Mouse (Mus musculus) stomach, embryonic 16.5 days (tissue): ENCODE measurements around the gene Ripor3. TPM values are rescaled to one million over a fixed set of nuclear protein-coding genes. Genes with fewer than 3 reads are reported as not detected.

Experiments used
- ATAC-seq: fragments of 200-750 bp; cut with Nextera tagmentation; 2 replicates; pipeline ENCODE4 v1.8.0; 2017; ENCODE audit warnings: moderate number of reproducible peaks, moderate TSS enrichment; ENCODE audit not compliant: insufficient read depth, low FRiP score
- H3K27ac ChIP-seq: fragments of 300-500 bp; sonication (generic); 2 replicates; pipeline ENCODE4 v1.5.1; 2014; ENCODE audit warnings: low read length
- H3K27me3 ChIP-seq: fragments of 300-500 bp; sonication (generic); 2 replicates; pipeline ENCODE4 v1.6.1; 2014; ENCODE audit warnings: low read length, control low read depth, mixed read lengths; ENCODE audit not compliant: control insufficient read depth, insufficient read depth
- H3K36me3 ChIP-seq: fragments of 300-500 bp; sonication (generic); 2 replicates; pipeline ENCODE4 v1.6.1; 2014; ENCODE audit warnings: low read length; ENCODE audit not compliant: control insufficient read depth, insufficient read depth
- H3K4me1 ChIP-seq: fragments of 300-500 bp; sonication (generic); 2 replicates; pipeline ENCODE4 v1.6.1; 2014; ENCODE audit warnings: low read length, control low read depth, mixed read lengths; ENCODE audit not compliant: control insufficient read depth, insufficient read depth
- H3K4me2 ChIP-seq: fragments of 300-500 bp; sonication (generic); 2 replicates; pipeline ENCODE4 v1.6.1; 2014; ENCODE audit warnings: low read depth, low read length, mixed read lengths
- H3K4me3 ChIP-seq: fragments of 300-500 bp; sonication (generic); replicated peaks from 2 replicates; pipeline ENCODE4 v1.5.1; 2014; ENCODE audit warnings: mild to moderate bottlenecking, low read length
- H3K9ac ChIP-seq: fragments of 300-500 bp; sonication (generic); 2 replicates; pipeline ENCODE4 v1.6.1; 2014; ENCODE audit warnings: low read length
- H3K9me3 ChIP-seq: fragments of 300-500 bp; sonication (generic); replicated peaks from 2 replicates; pipeline ENCODE4 v1.6.1; 2016; ENCODE audit warnings: low read length, control low read depth; ENCODE audit not compliant: control insufficient read depth
- WGBS: fragments of 180-500 bp; shearing (Covaris S2); extraction: QIAGEN DNeasy Blood & Tissue Kit; methylation state at CpG from one replicate; pipeline ENCODE4 v1.1.7; 2014; 5-methylcytosine and 5-hydroxymethylcytosine counted together
- polyA plus RNA-seq: library from polyadenylated mRNA; unstranded; fragments of >200 nt; fragmentation: Nextera tagmentation; extraction: Ambion mirVana; gene quantifications from 2 replicates; pipeline ENCODE4 v1.2.1, GENCODE M21; 2015

Gene Ripor3
- polyA plus RNA-seq, 1 experiment from 2014 or later: 3.5 TPM

DNA sequence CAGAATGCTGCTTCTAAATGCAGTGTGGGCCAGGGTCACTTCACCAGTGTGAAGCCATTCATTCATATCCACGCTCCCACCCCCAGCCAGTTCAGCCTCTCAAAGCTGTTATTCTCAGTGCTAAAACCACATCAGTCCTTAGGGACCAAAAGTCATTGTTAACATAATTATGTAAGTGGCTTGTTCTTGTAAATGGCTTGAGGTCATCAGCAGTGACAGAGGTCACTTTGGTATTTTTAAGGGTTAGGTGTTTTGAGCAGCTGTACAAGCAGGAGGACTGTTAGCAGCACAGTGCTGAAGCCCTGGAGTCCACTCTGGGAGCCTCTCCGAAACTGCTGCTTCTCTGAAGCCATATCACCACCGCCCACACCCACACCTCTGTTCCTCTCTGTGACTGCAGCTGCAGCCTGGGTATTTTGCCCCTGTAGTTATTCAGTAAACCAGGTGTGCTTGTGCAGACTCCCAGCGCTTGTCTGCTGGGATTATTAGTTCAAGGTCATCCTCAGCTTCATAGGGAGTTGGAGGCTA is 51.0 kb downstream of the Ripor3 start:
- WGBS: 56% methylated on average over 4 of the region's 4 CpGs
- H3K4me2 ChIP-seq: no peak overlapping the region

DNA sequence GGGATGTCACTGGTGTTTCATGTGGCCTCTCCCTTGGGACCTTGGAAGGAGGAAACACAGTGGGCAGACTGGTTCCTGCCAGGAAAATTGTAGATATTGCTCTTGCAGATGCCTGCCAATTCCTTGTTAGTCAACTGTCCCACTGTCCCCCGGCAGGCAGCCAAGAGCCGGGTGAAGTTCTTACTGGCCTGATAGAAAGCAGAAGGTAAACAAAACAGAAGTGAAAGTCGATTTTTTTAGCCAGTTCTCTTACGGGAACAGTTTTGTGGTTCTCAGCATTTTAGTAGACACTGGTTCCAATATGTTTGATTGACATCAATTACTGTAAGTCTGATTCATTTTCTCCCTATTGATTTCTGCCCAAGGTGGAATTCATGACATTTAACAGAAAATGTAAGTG is 51.6 kb downstream of the Ripor3 start:
- Histone ChIP-seq H3K4me3 (no peak overlapping the region), H3K4me1 (peaks cover 22% of the 10 kb centered on the region)
- 13% methylated on average over 4 of the region's 4 CpGs for WGBS

More for the DNA sequence above, 51.0 kb downstream of the Ripor3 start:
- Histone ChIP-seq H3K4me1 (peaks cover 22% of the 10 kb centered on the region), H3K4me3 (no peak overlapping the region), H3K27ac (0 out of 2 replicates have a peak overlapping the region, but pooled peaks have one; percentile 5), H3K9me3 (no peaks in the 10 kb centered on the region), H3K9ac (0 out of 2 replicates have a peak overlapping the region, but pooled peaks have one; percentile 1), H3K36me3 (no peaks in the 10 kb centered on the region), H3K27me3 (no peaks in the 10 kb centered on the region)
- no peak for ATAC-seq

DNA sequence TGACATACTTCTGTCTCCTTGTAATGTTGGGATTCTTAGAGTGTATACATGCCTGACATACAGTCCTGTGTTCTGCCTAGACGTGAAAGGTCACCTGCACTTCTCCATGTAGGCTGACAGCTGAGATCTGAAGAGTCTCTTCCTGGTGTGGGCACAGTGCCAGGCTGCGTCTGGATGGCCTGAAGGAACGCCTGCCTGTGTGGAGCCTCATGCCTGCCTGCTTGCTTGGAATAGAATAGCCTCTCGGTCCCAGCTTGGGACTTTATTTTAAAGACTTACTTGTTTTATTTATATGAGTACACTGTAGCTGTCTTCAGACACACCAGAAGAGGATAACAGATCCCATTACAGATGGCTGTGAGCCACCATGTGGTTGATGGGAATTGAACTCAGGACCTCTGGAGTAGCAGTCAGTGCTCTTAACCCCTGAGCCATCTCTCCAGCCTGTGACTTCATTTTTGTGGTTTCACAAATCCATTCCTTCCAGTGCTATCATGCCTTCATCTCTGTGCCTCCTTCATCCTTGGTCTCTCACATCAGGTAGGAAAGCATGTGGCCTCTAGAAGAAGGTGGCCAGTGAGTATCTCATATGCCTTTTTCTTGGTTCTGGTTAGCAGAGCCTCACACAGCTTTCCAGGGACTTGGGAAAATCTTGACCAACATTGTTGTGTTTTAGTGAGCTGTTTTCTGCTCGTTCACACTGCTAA is 52.2 kb downstream of the Ripor3 start:
- Histone ChIP-seq H3K36me3 (no peaks in the 10 kb centered on the region), H3K27me3 (no peaks in the 10 kb centered on the region), H3K4me2 (peak overlapping the region; percentile 7; the same call in 1 of the 2 replicates), H3K27ac (peak overlapping the region; percentile 80), H3K9me3 (no peaks in the 10 kb centered on the region), H3K9ac (no peak overlapping the region), H3K4me3 (no peak overlapping the region), H3K4me1 (peaks cover 22% of the 10 kb centered on the region)
- no peak for ATAC-seq
- WGBS: 41% methylated on average over 5 of the region's 5 CpGs

More for the DNA sequence above, 51.6 kb downstream of the Ripor3 start:
- Histone ChIP-seq H3K9me3 (no peaks in the 10 kb centered on the region), H3K4me2 (peak overlapping the region; percentile 7; the same call in 1 of the 2 replicates), H3K27me3 (no peaks in the 10 kb centered on the region), H3K9ac (0 out of 2 replicates have a peak overlapping the region, but pooled peaks have one; percentile 1), H3K36me3 (no peaks in the 10 kb centered on the region), H3K27ac (peak overlapping the region; percentile 80)
- ATAC-seq: no peak

DNA sequence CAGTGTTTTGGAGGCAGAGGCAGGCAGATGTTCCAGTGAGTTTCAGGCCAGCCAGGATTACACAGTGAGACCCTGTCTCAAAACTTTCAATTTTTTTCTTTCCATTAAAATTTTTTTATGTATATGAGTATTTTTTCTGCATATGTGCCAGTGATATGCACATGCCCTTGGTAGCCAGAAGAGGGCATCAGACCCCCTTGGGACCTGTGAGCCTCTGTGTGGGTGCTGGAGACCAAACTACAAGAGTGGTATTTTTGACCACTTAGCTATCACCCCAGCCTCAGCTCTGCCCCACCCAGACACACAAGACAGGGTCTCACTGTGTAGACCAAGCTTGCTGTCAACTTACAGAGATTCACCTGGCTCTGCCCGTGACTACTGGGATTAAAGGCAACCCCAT is 52.9 kb downstream of the Ripor3 start:
- Histone ChIP-seq H3K9me3 (no peaks in the 10 kb centered on the region), H3K4me3 (no peak overlapping the region), H3K4me2 (no peak overlapping the region), H3K36me3 (no peaks in the 10 kb centered on the region), H3K27ac (no peak overlapping the region), H3K4me1 (peaks cover 22% of the 10 kb centered on the region), H3K27me3 (no peaks in the 10 kb centered on the region), H3K9ac (no peak overlapping the region)
- ATAC-seq: no peak
- WGBS: 88% methylated on average over 1 of the region's 1 CpGs

DNA sequence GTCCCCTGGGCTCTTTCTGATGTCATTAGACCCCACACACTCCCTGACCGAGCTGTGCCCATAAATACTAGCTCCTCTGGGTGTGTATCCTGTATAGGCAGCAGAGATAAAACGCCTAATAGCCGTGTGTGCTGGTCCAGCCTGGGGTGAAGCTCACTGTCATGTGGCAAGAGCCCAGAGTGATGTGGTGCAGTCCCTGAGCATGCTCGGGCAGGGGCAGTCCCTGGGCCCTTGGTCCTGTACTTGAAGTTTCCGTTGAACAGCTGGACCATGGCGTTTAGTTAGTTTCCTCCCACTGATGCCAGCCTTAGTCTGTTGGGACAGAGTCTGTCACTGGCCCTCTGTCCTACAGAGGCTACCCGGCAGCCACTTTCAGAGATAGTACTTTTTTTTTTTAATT is 55.5 kb downstream of the Ripor3 start:
- Histone ChIP-seq H3K36me3 (no peaks in the 10 kb centered on the region), H3K4me3 (no peak overlapping the region), H3K9ac (no peak overlapping the region), H3K27ac (no peak overlapping the region), H3K4me1 (peaks cover 33% of the 10 kb centered on the region), H3K27me3 (no peaks in the 10 kb centered on the region), H3K4me2 (no peak overlapping the region), H3K9me3 (no peaks in the 10 kb centered on the region)
- WGBS: 84% methylated on average over 7 of the region's 7 CpGs
- ATAC-seq: no peak

DNA sequence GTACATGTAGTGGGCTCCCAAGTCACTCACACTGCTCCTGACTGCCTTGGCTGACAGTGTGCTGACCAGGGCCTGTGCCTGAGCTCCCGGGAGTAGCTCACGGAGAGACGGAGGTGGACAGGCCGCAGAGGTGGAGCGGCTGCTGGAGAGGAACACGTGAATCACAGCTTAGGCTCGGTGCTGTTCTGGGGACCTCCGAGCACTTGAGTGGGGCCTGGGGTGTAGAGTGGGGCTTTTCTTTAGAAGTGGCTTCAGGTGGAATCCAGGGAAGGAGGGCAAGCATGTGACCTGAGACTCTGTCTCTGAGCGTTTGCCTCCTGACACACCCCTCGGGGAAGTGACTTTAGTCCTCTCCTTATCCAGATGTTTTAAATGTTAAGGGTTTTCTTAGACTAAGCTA is 56.6 kb downstream of the Ripor3 start:
- Histone ChIP-seq H3K27me3 (no peaks in the 10 kb centered on the region), H3K4me3 (no peak overlapping the region), H3K27ac (no peak overlapping the region), H3K9me3 (no peaks in the 10 kb centered on the region), H3K4me2 (no peak overlapping the region), H3K9ac (no peak overlapping the region), H3K4me1 (peaks cover 34% of the 10 kb centered on the region), H3K36me3 (no peaks in the 10 kb centered on the region)
- no peak for ATAC-seq
- WGBS: 74% methylated on average over 10 of the region's 10 CpGs

DNA sequence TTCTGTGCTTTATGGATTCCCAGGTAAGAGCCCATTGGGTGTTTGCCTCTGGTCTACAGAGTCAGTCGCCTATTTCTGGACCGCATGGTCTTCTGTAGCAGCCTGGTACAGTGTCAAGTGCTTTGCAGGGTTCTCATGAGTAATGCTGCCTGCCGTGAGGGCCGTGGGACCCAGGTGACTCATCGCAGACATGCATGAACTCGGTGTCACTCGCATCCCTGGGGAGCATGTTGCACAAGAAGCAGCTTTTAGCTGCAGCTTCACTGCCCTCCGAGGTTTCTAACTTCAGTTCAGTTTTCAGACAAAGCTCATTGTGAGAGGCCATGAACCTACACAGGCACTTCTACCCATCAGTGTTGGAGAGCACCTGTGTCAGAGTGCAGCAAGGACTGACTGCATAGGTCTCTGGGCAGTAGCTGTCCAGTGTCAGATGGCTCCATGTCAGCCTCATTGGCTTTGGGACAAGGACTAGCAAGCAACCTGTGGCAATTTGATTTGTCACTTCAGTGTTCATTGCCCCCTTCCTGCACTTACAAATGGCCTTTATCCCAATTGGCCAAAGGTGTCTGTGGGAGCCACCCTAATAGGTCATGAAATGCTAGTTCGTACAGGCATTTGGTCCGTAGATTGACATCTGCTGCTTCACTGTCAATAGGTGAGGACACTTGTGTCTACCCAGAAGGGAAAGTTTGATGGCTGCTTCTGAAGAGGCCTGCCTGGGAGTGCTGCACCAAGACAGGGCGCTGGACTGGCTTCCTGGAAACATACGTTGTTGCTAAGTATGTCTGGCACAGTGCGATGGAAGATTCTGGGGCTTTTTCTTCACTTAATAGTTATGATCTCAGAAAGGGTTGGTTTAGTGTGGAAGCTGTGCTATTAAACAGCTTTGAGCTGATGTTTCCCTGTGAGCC is 58.9 kb downstream of the Ripor3 start:
- H3K9me3 ChIP-seq: no peaks in the 10 kb centered on the region
- peaks cover 42% of the 10 kb centered on the region for H3K4me1 ChIP-seq
- peak overlapping the region; percentile 54 for H3K27ac ChIP-seq
- ATAC-seq: no peak
- no peaks in the 10 kb centered on the region for H3K36me3 ChIP-seq
- no peak overlapping the region for H3K9ac ChIP-seq
- H3K4me3 ChIP-seq: no peak overlapping the region
- no peaks in the 10 kb centered on the region for H3K27me3 ChIP-seq
- 84% methylated on average over 13 of the region's 13 CpGs for WGBS
- no peak overlapping the region for H3K4me2 ChIP-seq

DNA sequence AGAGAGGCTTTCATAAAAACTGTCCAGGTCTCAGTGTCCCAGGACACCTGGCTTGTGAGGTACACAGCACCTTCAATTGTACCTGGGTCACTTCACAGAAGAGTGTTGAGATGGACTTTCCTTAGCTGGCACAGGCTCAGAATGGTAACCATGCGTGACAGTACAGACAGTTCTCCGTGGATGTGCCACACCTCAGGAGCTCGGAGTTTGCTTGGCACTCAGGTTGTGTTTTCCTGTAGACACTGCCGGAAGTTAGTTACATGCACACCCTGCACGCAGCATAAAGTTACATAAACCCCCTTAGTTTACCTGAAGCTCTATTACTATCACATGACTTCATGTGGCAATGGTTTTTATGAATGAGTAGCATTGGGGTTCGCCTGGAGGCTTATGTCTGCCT is 59.7 kb downstream of the Ripor3 start:
- Histone ChIP-seq H3K36me3 (no peaks in the 10 kb centered on the region), H3K4me1 (peaks cover 44% of the 10 kb centered on the region), H3K4me2 (no peak overlapping the region), H3K27ac (peak overlapping the region; percentile 54), H3K27me3 (no peaks in the 10 kb centered on the region), H3K9me3 (no peaks in the 10 kb centered on the region), H3K9ac (no peak overlapping the region), H3K4me3 (no peak overlapping the region)
- WGBS: 73% methylated on average over 6 of the region's 6 CpGs
- ATAC-seq: no peak

DNA sequence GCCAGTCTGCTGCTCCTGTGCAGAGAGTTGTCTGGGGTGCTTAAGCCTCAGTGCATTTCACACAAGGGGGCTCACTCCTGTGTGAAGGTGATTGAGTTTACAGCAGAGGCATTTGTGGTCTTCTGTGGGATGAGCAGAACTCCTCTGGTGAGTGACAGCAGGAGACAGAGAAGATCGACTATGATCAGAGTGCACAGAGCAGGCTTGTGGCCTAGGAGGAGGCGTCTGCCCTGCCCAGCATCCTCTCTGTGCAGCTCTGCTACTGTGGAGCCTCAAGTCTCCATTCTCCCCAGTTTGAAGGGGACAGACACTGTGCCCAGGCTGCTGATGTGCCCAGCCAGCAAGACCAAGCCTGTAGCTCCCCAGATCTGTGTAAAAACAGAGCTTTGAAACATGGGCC is 60.6 kb downstream of the Ripor3 start:
- no peak overlapping the region for H3K4me2 ChIP-seq
- peaks cover 47% of the 10 kb centered on the region for H3K4me1 ChIP-seq
- H3K27ac ChIP-seq: peak overlapping the region; percentile 69; the same call in 1 of the 2 replicates
- H3K27me3 ChIP-seq: no peaks in the 10 kb centered on the region
- no peaks in the 10 kb centered on the region for H3K9me3 ChIP-seq
- H3K36me3 ChIP-seq: no peaks in the 10 kb centered on the region
- 64% methylated on average over 2 of the region's 2 CpGs for WGBS
- 0 out of 2 replicates have a peak overlapping the region, but pooled peaks have one; percentile 14 for H3K9ac ChIP-seq
- no peak overlapping the region for H3K4me3 ChIP-seq
- no peak for ATAC-seq
